Mouse (Mus musculus): ENCODE measurements around the gene Bmper. TPM values are rescaled to one million over a fixed set of nuclear protein-coding genes. Genes with fewer than 3 reads are reported as not detected.

Gene Bmper
- polyA plus RNA-seq, 1 experiment from 2014 or later = 12.4 TPM

GRCm38 (mm10) chr9:23256576-23256975 lies 33.7 kb downstream of the Bmper start:
- 0 out of 2 replicates have a peak, but pooled peaks cover 4% of the 10 kb centered on the region for H3K9me3 ChIP-seq (replicated peaks)
- H3K4me3 ChIP-seq = no peak overlapping the region
- no peak for ATAC-seq (ENCODE audit: insufficient number of reproducible peaks, low FRiP score)
- H3K27ac ChIP-seq (ENCODE audit: poor library complexity, severe bottlenecking) = no peak overlapping the region
- H3K9ac ChIP-seq = no peak overlapping the region
- H3K36me3 ChIP-seq = no peaks in the 10 kb centered on the region
- H3K4me1 ChIP-seq (replicated peaks) = peaks cover 8% of the 10 kb centered on the region
- H3K27me3 ChIP-seq (replicated peaks) = no peaks in the 10 kb centered on the region
- H3K4me2 ChIP-seq = no peak overlapping the region
- WGBS = 78% methylated on average over 2 of the region's 2 CpGs

GRCm38 (mm10) chr9:23261834-23262233 lies 39.0 kb downstream of the Bmper start:
- Histone ChIP-seq H3K9ac (no peak overlapping the region), H3K4me2 (no peak overlapping the region), H3K27me3 (replicated peaks) (no peaks in the 10 kb centered on the region), H3K4me3 (no peak overlapping the region), H3K27ac (ENCODE audit: poor library complexity, severe bottlenecking) (no peak overlapping the region), H3K9me3 (replicated peaks) (0 out of 2 replicates have a peak, but pooled peaks cover 4% of the 10 kb centered on the region), H3K4me1 (replicated peaks) (no peaks in the 10 kb centered on the region), H3K36me3 (no peaks in the 10 kb centered on the region)
- ATAC-seq (ENCODE audit: insufficient number of reproducible peaks, low FRiP score) = no peak
- 87% methylated on average over 3 of the region's 3 CpGs for WGBS

- H3K4me1 ChIP-seq (replicated peaks) = 0 out of 2 replicates have a peak, but pooled peaks cover 3% of the 10 kb centered on the region
- no peak overlapping the region for H3K4me3 ChIP-seq
- H3K4me2 ChIP-seq = no peak overlapping the region
- H3K9ac ChIP-seq = no peak overlapping the region
- no peaks in the 10 kb centered on the region for H3K36me3 ChIP-seq
- WGBS = 86% methylated on average over 7 of the region's 7 CpGs
- H3K9me3 ChIP-seq (replicated peaks) = 0 out of 2 replicates have a peak, but pooled peaks cover 4% of the 10 kb centered on the region
- ATAC-seq (ENCODE audit: insufficient number of reproducible peaks, low FRiP score) = no peak
- H3K27ac ChIP-seq (ENCODE audit: poor library complexity, severe bottlenecking) = no peak overlapping the region
- no peaks in the 10 kb centered on the region for H3K27me3 ChIP-seq (replicated peaks)
Observed at GRCm38 (mm10) chr9:23262851-23263250, 40.0 kb downstream of the Bmper start.

GRCm38 (mm10) chr9:23264471-23264870 lies 41.6 kb downstream of the Bmper start:
- H3K4me2 ChIP-seq = no peak overlapping the region
- H3K36me3 ChIP-seq = no peaks in the 10 kb centered on the region
- WGBS = 89% methylated on average over 4 of the region's 4 CpGs
- H3K4me3 ChIP-seq = no peak overlapping the region
- H3K4me1 ChIP-seq (replicated peaks) = peaks cover 18% of the 10 kb centered on the region
- H3K27ac ChIP-seq (ENCODE audit: poor library complexity, severe bottlenecking) = no peak overlapping the region
- H3K9me3 ChIP-seq (replicated peaks) = 0 out of 2 replicates have a peak, but pooled peaks cover 4% of the 10 kb centered on the region
- no peaks in the 10 kb centered on the region for H3K27me3 ChIP-seq (replicated peaks)
- no peak overlapping the region for H3K9ac ChIP-seq
- no peak for ATAC-seq (ENCODE audit: insufficient number of reproducible peaks, low FRiP score)

- Histone ChIP-seq H3K4me1 (replicated peaks) (peaks cover 18% of the 10 kb centered on the region), H3K4me2 (peak overlapping the region; percentile 28), H3K9ac (no peak overlapping the region), H3K4me3 (no peak overlapping the region), H3K36me3 (no peaks in the 10 kb centered on the region), H3K27ac (ENCODE audit: poor library complexity, severe bottlenecking) (no peak overlapping the region), H3K9me3 (replicated peaks) (no peaks in the 10 kb centered on the region), H3K27me3 (replicated peaks) (no peaks in the 10 kb centered on the region)
- ATAC-seq (ENCODE audit: insufficient number of reproducible peaks, low FRiP score) = peak; percentile 42; the same call in 1 of the 2 replicates
- WGBS = 23% methylated on average over 7 of the region's 7 CpGs
Observed at GRCm38 (mm10) chr9:23268609-23269008, 45.7 kb downstream of the Bmper start.

GRCm38 (mm10) chr9:23269087-23269486 lies 46.2 kb downstream of the Bmper start:
- no peaks in the 10 kb centered on the region for H3K27me3 ChIP-seq (replicated peaks)
- H3K9me3 ChIP-seq (replicated peaks) = no peaks in the 10 kb centered on the region
- no peak overlapping the region for H3K9ac ChIP-seq
- ATAC-seq (ENCODE audit: insufficient number of reproducible peaks, low FRiP score) = no peak
- H3K36me3 ChIP-seq = no peaks in the 10 kb centered on the region
- H3K27ac ChIP-seq (ENCODE audit: poor library complexity, severe bottlenecking) = no peak overlapping the region
- WGBS = 50% methylated on average over 2 of the region's 2 CpGs
- H3K4me3 ChIP-seq = no peak overlapping the region
- peak overlapping the region; percentile 28; the same call in 1 of the 2 replicates for H3K4me2 ChIP-seq
- peaks cover 18% of the 10 kb centered on the region for H3K4me1 ChIP-seq (replicated peaks)

- Histone ChIP-seq H3K27ac (ENCODE audit: poor library complexity, severe bottlenecking) (no peak overlapping the region), H3K4me1 (replicated peaks) (no peaks in the 10 kb centered on the region), H3K9ac (no peak overlapping the region), H3K4me2 (no peak overlapping the region), H3K27me3 (replicated peaks) (no peaks in the 10 kb centered on the region), H3K4me3 (no peak overlapping the region), H3K36me3 (no peaks in the 10 kb centered on the region), H3K9me3 (replicated peaks) (no peaks in the 10 kb centered on the region)
- ATAC-seq (ENCODE audit: insufficient number of reproducible peaks, low FRiP score) = no peak
- WGBS = 86% methylated on average over 4 of the region's 4 CpGs
Observed at GRCm38 (mm10) chr9:23276244-23276643, 53.4 kb downstream of the Bmper start.

GRCm38 (mm10) chr9:23284940-23285460 lies 62.1 kb downstream of the Bmper start:
- Histone ChIP-seq H3K4me1 (replicated peaks) (no peaks in the 10 kb centered on the region), H3K4me2 (no peak overlapping the region), H3K9me3 (replicated peaks) (no peaks in the 10 kb centered on the region), H3K27ac (ENCODE audit: poor library complexity, severe bottlenecking) (no peak overlapping the region), H3K9ac (no peak overlapping the region), H3K36me3 (no peaks in the 10 kb centered on the region), H3K27me3 (replicated peaks) (no peaks in the 10 kb centered on the region), H3K4me3 (no peak overlapping the region)
- ATAC-seq (ENCODE audit: insufficient number of reproducible peaks, low FRiP score) = no peak
- 87% methylated on average over 4 of the region's 4 CpGs for WGBS

- Histone ChIP-seq H3K36me3 (no peaks in the 10 kb centered on the region), H3K27ac (ENCODE audit: poor library complexity, severe bottlenecking) (no peak overlapping the region), H3K9me3 (replicated peaks) (no peaks in the 10 kb centered on the region), H3K4me1 (replicated peaks) (no peaks in the 10 kb centered on the region; the same call in 1 of the 2 replicates), H3K4me3 (no peak overlapping the region), H3K4me2 (no peak overlapping the region), H3K9ac (no peak overlapping the region), H3K27me3 (replicated peaks) (no peaks in the 10 kb centered on the region)
- ATAC-seq (ENCODE audit: insufficient number of reproducible peaks, low FRiP score) = no peak
- 87% methylated on average over 3 of the region's 3 CpGs for WGBS
Observed at GRCm38 (mm10) chr9:23293574-23293973, 70.7 kb downstream of the Bmper start.

GRCm38 (mm10) chr9:23295569-23295968 lies 72.7 kb downstream of the Bmper start:
- ATAC-seq (ENCODE audit: insufficient number of reproducible peaks, low FRiP score) = no peak
- no peak overlapping the region for H3K4me3 ChIP-seq

GRCm38 (mm10) chr9:23297491-23298170 lies 74.8 kb downstream of the Bmper start:
- H3K9me3 ChIP-seq (replicated peaks) = no peaks in the 10 kb centered on the region
- H3K27me3 ChIP-seq (replicated peaks) = no peaks in the 10 kb centered on the region
- no peak overlapping the region for H3K4me3 ChIP-seq
- no peak overlapping the region for H3K27ac ChIP-seq (ENCODE audit: poor library complexity, severe bottlenecking)
- 78% methylated on average over 8 of the region's 8 CpGs for WGBS
- peaks cover 9% of the 10 kb centered on the region for H3K4me1 ChIP-seq (replicated peaks)
- ATAC-seq (ENCODE audit: insufficient number of reproducible peaks, low FRiP score) = no peak
- no peaks in the 10 kb centered on the region for H3K36me3 ChIP-seq
- H3K9ac ChIP-seq = no peak overlapping the region
- H3K4me2 ChIP-seq = no peak overlapping the region

More at GRCm38 (mm10) chr9:23295569-23295968, 72.7 kb downstream of the Bmper start:
- no peak overlapping the region for H3K4me2 ChIP-seq
- H3K9ac ChIP-seq = no peak overlapping the region
- no peaks in the 10 kb centered on the region for H3K36me3 ChIP-seq
- H3K4me1 ChIP-seq (replicated peaks) = peaks cover 8% of the 10 kb centered on the region
- H3K9me3 ChIP-seq (replicated peaks) = no peaks in the 10 kb centered on the region
- no peak overlapping the region for H3K27ac ChIP-seq (ENCODE audit: poor library complexity, severe bottlenecking)
- WGBS = 69% methylated on average over 6 of the region's 6 CpGs
- no peaks in the 10 kb centered on the region for H3K27me3 ChIP-seq (replicated peaks)

Data from heart, embryonic 12.5 days (tissue).